Mouse (Mus musculus) cortical plate, adult 2 months (tissue): ENCODE measurements around the gene Smim22.

Experiments
- CTCF ChIP-seq: fragments of 200-500 bp; IDR thresholded peaks from 2 replicates; pipeline ENCODE4 v1.5.1; 2011; ENCODE audit warnings: mild to moderate bottlenecking, control low read depth, low read length; ENCODE audit not compliant: insufficient read depth; ENCODE audit errors: extremely low read depth
- POLR2A ChIP-seq: fragments of 200-500 bp; IDR thresholded peaks from 2 replicates; pipeline ENCODE4 v1.6.1; 2011; ENCODE audit warnings: mild to moderate bottlenecking, low read length, control low read depth; ENCODE audit not compliant: insufficient read depth; ENCODE audit errors: extremely low read depth

DNA sequence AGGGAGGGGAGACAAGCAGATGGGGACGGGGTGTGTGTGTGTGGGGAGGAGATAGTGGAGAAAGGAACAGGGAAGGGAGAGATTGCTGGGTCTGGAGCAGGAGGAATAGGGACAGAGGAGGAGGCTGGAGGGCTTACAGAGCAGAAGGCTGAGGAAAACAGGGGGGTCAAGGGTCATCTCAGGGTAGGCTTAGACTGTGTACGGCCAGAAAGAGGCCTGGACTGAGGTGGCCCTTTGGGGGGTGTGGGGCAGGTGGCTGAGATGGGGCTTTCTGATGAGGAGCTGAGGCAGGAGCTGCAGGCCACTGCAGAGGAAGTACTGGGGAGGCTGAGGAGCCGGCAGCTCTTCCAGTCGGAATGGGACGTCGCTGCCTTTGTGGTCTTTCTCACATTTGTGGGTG is 404 bp downstream of the Smim22 start:
- TF ChIP-seq POLR2A (no peak), CTCF (no peak)
